Mouse (Mus musculus): Measurements from ENCODE around the gene Abca7. TPM values are rescaled to one million over a fixed set of nuclear protein-coding genes. Genes with fewer than 3 reads are reported as not detected.

The Abca7 gene
- polyA plus RNA-seq, 1 experiment from 2014 or later: 3.2 TPM

GRCm38 (mm10) chr10:80004233-80004705, 8.0 kb downstream of the Abca7 start:
- Histone ChIP-seq H3K27ac (ENCODE audit: low read length) (no peak overlapping the region), H3K4me3 (ENCODE audit: low read depth, low read length) (no peak overlapping the region), H3K4me1 (ENCODE audit: control insufficient read depth, insufficient read depth, low read length) (0 out of 2 replicates have a peak, but pooled peaks cover 3% of the 10 kb centered on the region), H3K36me3 (ENCODE audit: control insufficient read depth, insufficient read depth, low read length) (no peaks in the 10 kb centered on the region), H3K9ac (replicated peaks; ENCODE audit: low read depth, low read length) (no peak overlapping the region), H3K27me3 (ENCODE audit: control insufficient read depth, insufficient read depth, low read length) (no peaks in the 10 kb centered on the region), H3K4me2 (replicated peaks; ENCODE audit: low read depth, low read length) (no peak overlapping the region), H3K9me3 (ENCODE audit: control insufficient read depth, low read depth, low read length) (no peaks in the 10 kb centered on the region)
- ATAC-seq (ENCODE audit: insufficient number of reproducible peaks, insufficient read depth, low FRiP score, low read depth): no peak
- WGBS: 88% methylated on average over 8 of the region's 8 CpGs

DNA sequence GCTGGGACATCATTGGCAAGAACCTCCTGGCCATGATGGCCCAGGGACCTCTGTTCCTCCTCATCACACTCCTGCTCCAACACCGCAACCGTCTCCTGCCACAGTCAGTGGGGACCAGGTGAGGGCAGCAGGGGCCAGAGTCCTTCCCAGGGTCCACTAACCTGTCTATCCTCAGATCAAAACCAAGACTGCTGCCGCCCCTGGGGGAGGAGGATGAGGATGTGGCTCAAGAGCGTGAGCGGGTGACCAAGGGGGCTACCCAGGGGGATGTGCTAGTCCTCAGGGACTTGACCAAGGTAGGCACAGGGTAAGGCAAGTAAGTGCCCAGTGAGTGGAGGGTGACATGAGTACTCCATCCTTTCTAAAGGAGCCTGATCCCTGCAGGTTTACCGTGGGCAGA, 15.4 kb downstream of the Abca7 start:
- H3K9ac ChIP-seq (replicated peaks; ENCODE audit: low read depth, low read length): no peak overlapping the region
- no peak overlapping the region for H3K27ac ChIP-seq (ENCODE audit: low read length)
- no peak for ATAC-seq (ENCODE audit: insufficient number of reproducible peaks, insufficient read depth, low FRiP score, low read depth)
- no peaks in the 10 kb centered on the region for H3K4me1 ChIP-seq (ENCODE audit: control insufficient read depth, insufficient read depth, low read length)
- no peak overlapping the region for H3K4me2 ChIP-seq (replicated peaks; ENCODE audit: low read depth, low read length)
- 84% methylated on average over 6 of the region's 6 CpGs for WGBS
- no peak overlapping the region for H3K4me3 ChIP-seq (ENCODE audit: low read depth, low read length)
- peaks cover 21% of the 10 kb centered on the region for H3K27me3 ChIP-seq (ENCODE audit: control insufficient read depth, insufficient read depth, low read length)
- H3K36me3 ChIP-seq (ENCODE audit: control insufficient read depth, insufficient read depth, low read length): no peaks in the 10 kb centered on the region
- peaks cover 10% of the 10 kb centered on the region for H3K9me3 ChIP-seq (ENCODE audit: control insufficient read depth, low read depth, low read length)

DNA sequence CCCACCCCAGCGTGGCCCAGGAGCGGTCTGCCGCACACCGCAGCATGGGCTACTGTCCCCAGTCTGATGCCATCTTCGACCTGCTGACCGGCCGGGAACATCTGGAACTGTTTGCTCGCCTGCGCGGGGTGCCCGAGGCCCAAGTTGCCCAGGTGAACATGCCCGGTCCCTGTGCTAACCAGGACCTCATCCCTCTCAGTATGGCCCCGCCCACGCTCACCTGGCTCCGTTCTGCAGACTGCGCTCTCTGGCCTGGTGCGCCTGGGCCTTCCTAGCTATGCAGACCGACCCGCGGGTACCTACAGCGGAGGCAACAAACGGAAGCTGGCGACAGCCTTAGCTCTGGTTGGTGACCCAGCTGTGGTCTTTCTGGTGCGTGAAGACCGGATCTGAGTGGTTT, 17.3 kb downstream of the Abca7 start:
- H3K36me3 ChIP-seq (ENCODE audit: control insufficient read depth, insufficient read depth, low read length): no peaks in the 10 kb centered on the region
- H3K9ac ChIP-seq (replicated peaks; ENCODE audit: low read depth, low read length): no peak overlapping the region
- H3K4me1 ChIP-seq (ENCODE audit: control insufficient read depth, insufficient read depth, low read length): peaks cover 2% of the 10 kb centered on the region; the same call in 1 of the 2 replicates
- no peak overlapping the region for H3K4me3 ChIP-seq (ENCODE audit: low read depth, low read length)
- no peak for ATAC-seq (ENCODE audit: insufficient number of reproducible peaks, insufficient read depth, low FRiP score, low read depth)
- 46% methylated on average over 25 of the region's 25 CpGs for WGBS
- H3K4me2 ChIP-seq (replicated peaks; ENCODE audit: low read depth, low read length): no peak overlapping the region
- no peak overlapping the region for H3K27ac ChIP-seq (ENCODE audit: low read length)
- peaks cover 10% of the 10 kb centered on the region for H3K9me3 ChIP-seq (ENCODE audit: control insufficient read depth, low read depth, low read length)
- H3K27me3 ChIP-seq (ENCODE audit: control insufficient read depth, insufficient read depth, low read length): peaks cover 21% of the 10 kb centered on the region

GRCm38 (mm10) chr10:80014484-80015290, 18.4 kb downstream of the Abca7 start:
- H3K4me1 ChIP-seq (ENCODE audit: control insufficient read depth, insufficient read depth, low read length): peaks cover 12% of the 10 kb centered on the region
- no peak for ATAC-seq (ENCODE audit: insufficient number of reproducible peaks, insufficient read depth, low FRiP score, low read depth)
- peaks cover 10% of the 10 kb centered on the region for H3K9me3 ChIP-seq (ENCODE audit: control insufficient read depth, low read depth, low read length)
- H3K4me2 ChIP-seq (replicated peaks; ENCODE audit: low read depth, low read length): no peak overlapping the region
- H3K27ac ChIP-seq (ENCODE audit: low read length): no peak overlapping the region
- H3K4me3 ChIP-seq (ENCODE audit: low read depth, low read length): no peak overlapping the region
- no peaks in the 10 kb centered on the region for H3K36me3 ChIP-seq (ENCODE audit: control insufficient read depth, insufficient read depth, low read length)
- H3K9ac ChIP-seq (replicated peaks; ENCODE audit: low read depth, low read length): no peak overlapping the region
- H3K27me3 ChIP-seq (ENCODE audit: control insufficient read depth, insufficient read depth, low read length): peaks cover 21% of the 10 kb centered on the region
- 20% methylated on average over 28 of the region's 28 CpGs for WGBS

GRCm38 (mm10) chr10:80015583-80015982, 19.3 kb downstream of the Abca7 start:
- H3K36me3 ChIP-seq (ENCODE audit: control insufficient read depth, insufficient read depth, low read length): no peaks in the 10 kb centered on the region
- no peak overlapping the region for H3K4me2 ChIP-seq (replicated peaks; ENCODE audit: low read depth, low read length)
- ATAC-seq (ENCODE audit: insufficient number of reproducible peaks, insufficient read depth, low FRiP score, low read depth): no peak
- H3K9me3 ChIP-seq (ENCODE audit: control insufficient read depth, low read depth, low read length): peaks cover 6% of the 10 kb centered on the region
- H3K27me3 ChIP-seq (ENCODE audit: control insufficient read depth, insufficient read depth, low read length): peaks cover 21% of the 10 kb centered on the region
- 68% methylated on average over 10 of the region's 10 CpGs for WGBS
- no peak overlapping the region for H3K27ac ChIP-seq (ENCODE audit: low read length)
- peaks cover 19% of the 10 kb centered on the region for H3K4me1 ChIP-seq (ENCODE audit: control insufficient read depth, insufficient read depth, low read length)
- no peak overlapping the region for H3K9ac ChIP-seq (replicated peaks; ENCODE audit: low read depth, low read length)
- no peak overlapping the region for H3K4me3 ChIP-seq (ENCODE audit: low read depth, low read length)

GRCm38 (mm10) chr10:80016511-80016910, 20.2 kb downstream of the Abca7 start, which contains the start of gene Arhgap45:
Gene Arhgap45, plus strand, starts transcription at chr10:80016653.
- H3K9me3 ChIP-seq (ENCODE audit: control insufficient read depth, low read depth, low read length): no peaks in the 10 kb centered on the region
- peaks cover 21% of the 10 kb centered on the region for H3K27me3 ChIP-seq (ENCODE audit: control insufficient read depth, insufficient read depth, low read length)
- 74% methylated on average over 11 of the region's 11 CpGs for WGBS
- no peak within 1 kb of the TSS for H3K4me2 ChIP-seq (replicated peaks; ENCODE audit: low read depth, low read length)
- H3K4me1 ChIP-seq (ENCODE audit: control insufficient read depth, insufficient read depth, low read length): peaks cover 22% of the 10 kb centered on the region
- ATAC-seq (ENCODE audit: insufficient number of reproducible peaks, insufficient read depth, low FRiP score, low read depth): no peak
- H3K4me3 ChIP-seq (ENCODE audit: low read depth, low read length): no peak within 1 kb of the TSS
- H3K9ac ChIP-seq (replicated peaks; ENCODE audit: low read depth, low read length): no peak within 1 kb of the TSS
- H3K27ac ChIP-seq (ENCODE audit: low read length): no peak within 1 kb of the TSS
- H3K36me3 ChIP-seq (ENCODE audit: control insufficient read depth, insufficient read depth, low read length): no peaks in the 10 kb centered on the region

GRCm38 (mm10) chr10:80016931-80017330, 20.6 kb downstream of the Abca7 start:
- no peaks in the 10 kb centered on the region for H3K36me3 ChIP-seq (ENCODE audit: control insufficient read depth, insufficient read depth, low read length)
- peaks cover 22% of the 10 kb centered on the region for H3K4me1 ChIP-seq (ENCODE audit: control insufficient read depth, insufficient read depth, low read length)
- no peaks in the 10 kb centered on the region for H3K9me3 ChIP-seq (ENCODE audit: control insufficient read depth, low read depth, low read length)
- 85% methylated on average over 10 of the region's 10 CpGs for WGBS
- H3K4me2 ChIP-seq (replicated peaks; ENCODE audit: low read depth, low read length): no peak overlapping the region
- no peak for ATAC-seq (ENCODE audit: insufficient number of reproducible peaks, insufficient read depth, low FRiP score, low read depth)
- H3K27ac ChIP-seq (ENCODE audit: low read length): no peak overlapping the region
- no peak overlapping the region for H3K9ac ChIP-seq (replicated peaks; ENCODE audit: low read depth, low read length)
- H3K27me3 ChIP-seq (ENCODE audit: control insufficient read depth, insufficient read depth, low read length): peaks cover 21% of the 10 kb centered on the region
- no peak overlapping the region for H3K4me3 ChIP-seq (ENCODE audit: low read depth, low read length)

GRCm38 (mm10) chr10:80017361-80017760, 21.1 kb downstream of the Abca7 start:
- H3K36me3 ChIP-seq (ENCODE audit: control insufficient read depth, insufficient read depth, low read length): no peaks in the 10 kb centered on the region
- no peaks in the 10 kb centered on the region for H3K9me3 ChIP-seq (ENCODE audit: control insufficient read depth, low read depth, low read length)
- no peak overlapping the region for H3K4me2 ChIP-seq (replicated peaks; ENCODE audit: low read depth, low read length)
- H3K9ac ChIP-seq (replicated peaks; ENCODE audit: low read depth, low read length): no peak overlapping the region
- peaks cover 22% of the 10 kb centered on the region for H3K4me1 ChIP-seq (ENCODE audit: control insufficient read depth, insufficient read depth, low read length)
- no peak for ATAC-seq (ENCODE audit: insufficient number of reproducible peaks, insufficient read depth, low FRiP score, low read depth)
- H3K27me3 ChIP-seq (ENCODE audit: control insufficient read depth, insufficient read depth, low read length): peaks cover 21% of the 10 kb centered on the region
- WGBS: 59% methylated on average over 3 of the region's 3 CpGs
- H3K4me3 ChIP-seq (ENCODE audit: low read depth, low read length): no peak overlapping the region
- H3K27ac ChIP-seq (ENCODE audit: low read length): no peak overlapping the region

Measured in stomach, embryonic 14.5 days (tissue).